Mouse (Mus musculus): ENCODE data around the gene Apba2.

The Apba2 gene

DNA sequence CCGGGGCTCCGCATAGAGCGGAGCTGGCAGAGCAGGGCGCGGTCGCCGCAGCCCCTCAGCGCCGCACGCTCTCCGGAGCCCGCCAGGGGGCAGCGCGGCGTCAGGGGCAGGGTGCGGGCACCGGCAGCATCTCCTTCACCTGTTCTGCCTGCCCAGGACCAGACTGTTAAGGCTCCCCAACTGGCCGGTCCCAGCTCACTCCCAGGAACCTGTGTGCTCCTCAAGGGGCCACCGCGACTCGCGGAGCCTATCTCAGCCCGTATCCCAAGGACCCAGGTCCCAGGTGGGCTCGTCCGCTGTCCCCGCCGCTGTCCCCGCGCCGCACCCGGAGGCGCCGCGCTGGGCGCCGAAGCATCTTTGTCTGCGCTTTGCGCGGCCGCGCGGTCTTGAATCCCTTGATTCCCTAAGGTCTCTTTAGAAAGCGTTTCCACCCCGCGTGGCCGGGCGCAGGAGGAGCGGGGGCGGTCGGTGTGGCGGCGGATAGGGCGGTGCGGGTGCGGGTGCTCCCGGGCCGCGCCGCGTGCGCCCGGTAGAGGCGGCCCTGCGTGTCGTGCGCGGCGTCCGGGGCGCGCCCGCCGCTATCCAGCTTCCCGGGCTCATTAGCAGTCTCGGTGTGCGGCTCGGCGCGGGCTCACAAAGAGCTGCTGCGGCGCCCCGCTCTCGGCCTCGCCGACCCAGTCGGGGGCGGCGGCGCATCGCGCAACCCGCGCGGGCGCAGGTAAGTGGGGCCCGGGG lies at the start of gene Apba2:
TSS of gene Apba2 (plus strand) at position 171 of the 735 bp plus-strand sequence.
- DNase-seq (ENCODE audit: low read depth, low spot score) = no peak
- no peaks in the 10 kb centered on the region for H3K27me3 ChIP-seq (ENCODE audit: control insufficient read depth, insufficient read depth, low read length, poor library complexity, severe bottlenecking)
- H3K36me3 ChIP-seq (ENCODE audit: control insufficient read depth, insufficient read depth, low read length, poor library complexity, severe bottlenecking) = no peaks in the 10 kb centered on the region

DNA sequence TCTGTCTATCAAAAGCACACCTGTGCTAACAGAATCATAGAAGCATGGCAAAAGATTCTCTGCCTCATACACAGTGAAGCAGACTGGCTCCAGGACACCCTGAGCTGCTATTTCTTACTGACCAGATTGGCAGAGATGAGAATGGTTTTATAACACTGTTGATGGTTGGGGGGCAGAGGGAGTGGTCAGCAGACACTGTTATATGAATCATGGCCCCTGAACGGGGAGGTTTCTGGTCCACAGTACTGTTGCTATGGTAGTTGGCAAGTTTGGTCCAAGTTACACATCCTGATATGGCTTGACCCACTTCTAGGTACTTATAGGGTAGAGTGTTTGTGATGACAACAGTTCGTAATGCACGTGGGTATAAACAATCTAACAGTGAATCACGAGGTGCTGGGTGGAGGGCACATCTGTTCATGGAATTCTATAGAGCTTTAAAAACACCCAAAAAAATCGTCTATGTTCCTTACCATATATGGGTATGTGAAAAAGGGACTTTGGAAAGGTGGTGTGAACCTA lies 49.6 kb upstream of the Apba2 start:
- H3K27me3 ChIP-seq (ENCODE audit: control insufficient read depth, insufficient read depth, low read length, poor library complexity, severe bottlenecking) = no peaks in the 10 kb centered on the region
- DNase-seq (ENCODE audit: low read depth, low spot score) = no peak
- no peaks in the 10 kb centered on the region for H3K36me3 ChIP-seq (ENCODE audit: control insufficient read depth, insufficient read depth, low read length, poor library complexity, severe bottlenecking)

DNA sequence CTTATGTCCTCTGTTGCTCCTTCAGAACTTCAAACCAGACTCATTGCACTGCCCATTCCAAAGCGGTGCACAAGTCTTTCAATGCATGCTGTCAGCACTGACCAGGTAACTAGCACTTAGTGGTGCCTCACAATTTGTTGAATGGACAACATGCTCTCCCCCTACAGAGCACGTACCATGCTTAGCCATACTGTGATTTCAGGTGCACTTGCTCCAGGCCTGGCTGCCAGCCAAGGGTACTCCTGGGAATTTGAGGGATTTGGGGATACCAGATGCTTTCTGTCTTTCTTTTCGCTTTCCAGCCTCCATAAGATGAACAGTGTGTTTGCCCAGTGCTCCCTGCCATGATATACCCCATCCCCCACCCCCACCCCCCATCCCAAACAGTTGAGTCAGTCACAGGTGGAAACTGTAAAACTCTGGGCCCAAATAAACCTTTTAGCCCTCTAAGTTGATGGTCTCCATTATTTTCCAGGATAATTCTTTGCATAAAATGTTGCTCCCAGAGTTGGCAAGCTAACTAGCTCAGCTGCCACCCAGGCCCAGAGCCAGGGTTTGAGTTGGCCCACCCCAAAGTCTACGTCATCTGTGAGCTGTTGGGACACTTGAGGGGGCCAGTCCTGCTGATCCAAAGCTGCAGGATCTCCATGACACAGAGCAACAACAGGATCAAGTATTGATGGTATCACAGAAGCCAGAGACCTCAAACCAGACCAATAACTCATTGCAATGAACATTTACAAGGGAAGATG lies 48.9 kb upstream of the Apba2 start:
- Histone ChIP-seq H3K36me3 (ENCODE audit: control insufficient read depth, insufficient read depth, low read length, poor library complexity, severe bottlenecking) (no peaks in the 10 kb centered on the region), H3K27me3 (ENCODE audit: control insufficient read depth, insufficient read depth, low read length, poor library complexity, severe bottlenecking) (no peaks in the 10 kb centered on the region)
- no peak for DNase-seq (ENCODE audit: low read depth, low spot score)

DNA sequence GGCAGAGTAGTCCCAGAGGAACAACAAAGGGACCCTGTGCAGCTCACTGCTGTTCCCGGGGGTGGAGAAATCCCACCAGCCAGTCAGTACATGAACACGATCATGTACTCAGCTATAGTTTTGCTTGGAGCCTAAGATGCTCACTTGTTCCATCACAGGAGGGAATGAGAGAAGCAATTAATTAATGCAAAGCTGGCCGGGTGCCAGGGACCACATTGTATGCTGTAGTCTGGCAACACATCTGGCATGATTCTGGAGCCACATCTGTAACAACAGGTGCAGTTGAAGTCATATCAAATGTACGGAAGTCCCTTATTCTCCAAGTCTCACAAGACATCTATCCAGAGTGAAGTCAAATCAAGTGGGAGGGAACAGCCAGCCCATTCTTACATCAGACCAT lies 45.3 kb upstream of the Apba2 start:
- no peaks in the 10 kb centered on the region for H3K36me3 ChIP-seq (ENCODE audit: control insufficient read depth, insufficient read depth, low read length, poor library complexity, severe bottlenecking)
- H3K27me3 ChIP-seq (ENCODE audit: control insufficient read depth, insufficient read depth, low read length, poor library complexity, severe bottlenecking) = no peaks in the 10 kb centered on the region
- DNase-seq (ENCODE audit: low read depth, low spot score) = no peak

DNA sequence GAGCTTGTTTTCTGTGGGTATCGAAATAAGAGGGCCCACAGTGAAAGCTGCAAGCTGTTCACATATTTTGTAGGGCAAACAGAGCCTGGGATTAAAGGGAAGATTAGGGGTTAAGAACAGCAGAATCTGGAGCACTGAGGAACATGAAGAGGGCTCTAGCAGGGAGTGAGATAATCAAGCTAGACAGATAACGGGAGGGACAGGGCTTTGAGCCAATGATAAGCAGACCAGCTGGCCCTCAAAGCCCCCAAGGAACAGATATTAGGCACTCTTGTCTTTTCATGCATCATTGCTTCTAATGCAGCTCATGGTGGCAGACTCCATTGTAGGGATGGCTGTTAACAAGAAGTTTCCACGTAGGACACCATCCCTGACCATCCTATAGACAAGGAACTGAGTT lies 44.8 kb upstream of the Apba2 start:
- DNase-seq (ENCODE audit: low read depth, low spot score) = no peak
- no peaks in the 10 kb centered on the region for H3K36me3 ChIP-seq (ENCODE audit: control insufficient read depth, insufficient read depth, low read length, poor library complexity, severe bottlenecking)
- no peaks in the 10 kb centered on the region for H3K27me3 ChIP-seq (ENCODE audit: control insufficient read depth, insufficient read depth, low read length, poor library complexity, severe bottlenecking)

DNA sequence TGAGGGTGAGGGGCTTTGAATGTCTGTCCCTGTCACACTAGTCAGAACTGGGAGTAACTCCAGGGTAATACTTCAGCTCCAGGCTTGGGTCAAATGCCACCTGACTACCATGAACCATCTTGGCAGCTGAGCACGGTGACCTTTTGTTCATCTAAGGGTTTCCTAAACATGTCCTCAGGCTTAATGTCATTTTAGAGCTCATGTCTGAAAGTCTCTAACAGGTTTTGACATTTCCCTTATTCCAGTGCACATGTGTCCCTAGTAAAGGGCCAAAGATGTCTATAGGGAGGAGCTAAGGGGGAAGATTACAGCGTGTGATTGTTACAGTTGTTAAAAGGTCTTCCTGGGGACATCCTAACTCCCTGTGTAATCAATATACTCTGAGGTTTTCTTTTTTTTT lies 43.7 kb upstream of the Apba2 start:
- H3K27me3 ChIP-seq (ENCODE audit: control insufficient read depth, insufficient read depth, low read length, poor library complexity, severe bottlenecking) = no peaks in the 10 kb centered on the region
- DNase-seq (ENCODE audit: low read depth, low spot score) = no peak
- no peaks in the 10 kb centered on the region for H3K36me3 ChIP-seq (ENCODE audit: control insufficient read depth, insufficient read depth, low read length, poor library complexity, severe bottlenecking)

DNA sequence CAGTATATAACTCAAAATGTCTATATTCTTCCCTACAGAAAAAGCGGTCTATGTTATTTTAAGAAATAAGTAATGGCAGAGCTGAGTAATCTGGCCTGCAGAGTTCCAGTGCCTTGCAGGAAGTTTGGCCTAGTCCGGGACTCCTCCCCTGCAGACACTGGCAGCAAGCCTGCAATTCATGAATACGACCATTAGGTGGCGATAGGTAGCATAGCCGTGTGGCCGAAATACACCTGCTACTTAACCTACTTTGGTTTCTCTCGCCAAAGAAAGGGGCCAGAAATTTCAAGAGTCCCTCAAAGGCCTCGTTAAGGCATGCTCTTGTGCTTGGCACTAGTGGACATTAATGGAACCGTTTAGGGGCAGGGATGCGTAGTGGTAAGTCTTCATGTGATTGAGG lies 4.1 kb upstream of the Apba2 start:
- Histone ChIP-seq H3K27me3 (ENCODE audit: control insufficient read depth, insufficient read depth, low read length, poor library complexity, severe bottlenecking) (no peaks in the 10 kb centered on the region), H3K36me3 (ENCODE audit: control insufficient read depth, insufficient read depth, low read length, poor library complexity, severe bottlenecking) (no peaks in the 10 kb centered on the region)
- DNase-seq (ENCODE audit: low read depth, low spot score) = no peak

DNA sequence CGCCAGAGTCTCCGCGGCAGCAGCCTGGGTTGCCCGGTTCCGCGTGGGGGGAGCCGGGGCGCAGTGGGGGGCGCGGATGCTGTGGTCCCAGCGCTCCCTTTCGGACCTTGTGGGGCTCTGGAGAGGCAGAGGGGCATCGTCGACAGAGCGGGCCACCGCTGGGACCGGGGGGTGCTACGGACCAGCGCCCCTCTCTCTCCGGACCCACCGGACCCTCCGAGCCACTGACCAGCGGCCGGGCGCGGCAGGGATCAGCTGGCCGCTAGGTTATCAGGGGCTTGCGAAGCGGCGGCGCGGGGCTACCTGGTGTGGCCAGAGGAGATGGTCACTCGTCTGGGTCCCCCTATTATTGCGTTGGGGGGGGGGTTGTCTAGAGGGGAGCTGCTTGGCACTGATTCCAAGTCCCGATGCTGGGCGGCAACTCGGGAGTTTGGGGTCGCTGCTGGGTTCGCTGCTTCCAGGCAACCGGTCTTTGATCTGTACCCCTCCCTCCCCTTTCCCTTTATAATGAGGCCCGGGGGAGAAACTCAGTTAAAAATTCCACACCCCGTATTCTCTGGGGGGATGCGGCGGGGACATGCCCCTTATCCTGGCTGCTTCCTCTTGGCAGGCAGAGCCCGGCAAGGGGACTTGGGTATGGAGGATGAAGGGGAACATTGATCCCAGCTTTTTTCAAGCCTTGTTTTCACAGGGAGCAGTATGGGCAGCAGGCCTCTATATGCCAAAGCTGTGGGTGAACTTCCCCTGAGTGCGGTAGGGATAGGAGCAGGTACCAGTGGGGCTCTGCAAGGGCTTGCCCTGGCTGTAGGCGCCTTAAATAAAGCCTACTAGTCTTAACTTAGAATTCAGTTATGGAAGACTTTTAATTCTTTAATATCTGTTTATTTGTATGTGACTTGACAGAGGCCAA lies 1.0 kb downstream of the Apba2 start:
- Histone ChIP-seq H3K27me3 (ENCODE audit: control insufficient read depth, insufficient read depth, low read length, poor library complexity, severe bottlenecking) (no peaks in the 10 kb centered on the region), H3K36me3 (ENCODE audit: control insufficient read depth, insufficient read depth, low read length, poor library complexity, severe bottlenecking) (no peaks in the 10 kb centered on the region)
- DNase-seq (ENCODE audit: low read depth, low spot score) = no peak

DNA sequence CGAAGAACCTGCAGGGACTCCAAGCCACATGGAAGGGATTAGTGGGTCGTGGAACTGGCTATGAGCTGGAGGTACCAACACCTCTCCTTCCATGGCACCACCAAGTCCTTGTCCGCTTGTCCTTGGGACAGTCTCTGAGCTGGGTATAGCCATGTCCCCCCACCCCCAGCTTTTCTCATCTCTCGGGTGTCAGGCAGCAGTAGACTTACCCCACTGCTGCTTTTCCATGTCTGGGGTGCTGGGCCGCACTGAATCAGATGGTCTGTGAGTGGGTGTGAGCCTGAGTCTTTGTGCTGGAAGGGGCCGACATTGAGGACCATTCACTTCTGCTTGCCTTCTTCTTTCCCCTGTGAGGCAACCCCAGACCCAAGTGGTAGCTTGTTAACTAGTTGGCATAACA lies 2.1 kb downstream of the Apba2 start:
- no peak for DNase-seq (ENCODE audit: low read depth, low spot score)
- Histone ChIP-seq H3K27me3 (ENCODE audit: control insufficient read depth, insufficient read depth, low read length, poor library complexity, severe bottlenecking) (no peaks in the 10 kb centered on the region), H3K36me3 (ENCODE audit: control insufficient read depth, insufficient read depth, low read length, poor library complexity, severe bottlenecking) (no peaks in the 10 kb centered on the region)

DNA sequence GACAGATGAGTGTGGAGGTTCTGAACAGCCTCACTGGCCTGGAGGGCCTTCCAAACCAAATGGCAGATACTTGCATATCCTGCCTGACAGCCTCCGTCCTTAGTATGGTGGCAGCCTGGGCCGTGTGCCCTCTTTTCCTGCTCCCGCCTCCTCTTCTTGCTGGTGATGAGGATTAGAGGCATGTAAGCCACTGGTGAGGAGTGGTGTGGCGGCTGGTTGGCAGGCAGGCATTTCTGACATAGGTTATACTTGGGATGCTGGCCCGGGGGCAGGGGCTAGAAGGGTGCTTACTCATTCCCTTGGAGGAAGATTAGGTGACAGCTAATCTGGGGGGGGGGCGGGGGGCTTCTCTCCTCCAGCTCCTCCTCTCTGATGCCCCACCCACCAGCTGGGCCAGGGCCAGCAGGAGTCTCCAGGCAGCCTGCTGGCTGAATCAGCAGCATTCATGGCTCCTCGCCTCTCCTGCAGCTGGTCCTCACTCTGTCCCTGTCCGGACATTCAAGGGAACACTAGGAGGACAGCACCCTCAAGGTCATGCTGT lies 3.3 kb downstream of the Apba2 start:
- no peak for DNase-seq (ENCODE audit: low read depth, low spot score)
- no peaks in the 10 kb centered on the region for H3K27me3 ChIP-seq (ENCODE audit: control insufficient read depth, insufficient read depth, low read length, poor library complexity, severe bottlenecking)
- no peaks in the 10 kb centered on the region for H3K36me3 ChIP-seq (ENCODE audit: control insufficient read depth, insufficient read depth, low read length, poor library complexity, severe bottlenecking)

DNA sequence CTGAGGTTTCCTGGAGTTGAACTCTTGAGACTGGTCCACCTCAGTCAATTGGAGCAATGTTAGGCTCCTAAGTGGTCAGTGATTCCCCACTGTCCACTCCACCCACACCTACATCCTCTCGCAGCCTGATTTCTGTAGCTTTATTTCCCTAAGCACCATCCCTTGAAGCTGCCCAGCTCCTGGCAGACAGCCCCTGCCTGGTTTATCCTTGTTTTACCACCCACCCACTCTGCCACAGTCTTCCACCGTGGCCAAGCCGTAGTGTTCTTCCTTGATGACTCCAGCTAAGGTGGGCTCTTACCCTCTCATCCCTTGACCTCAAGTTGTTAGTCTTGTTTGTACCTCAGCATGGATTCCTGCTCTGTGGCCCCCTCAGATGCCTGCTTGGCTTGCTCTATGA lies 4.1 kb downstream of the Apba2 start:
- DNase-seq (ENCODE audit: low read depth, low spot score) = no peak
- Histone ChIP-seq H3K27me3 (ENCODE audit: control insufficient read depth, insufficient read depth, low read length, poor library complexity, severe bottlenecking) (no peaks in the 10 kb centered on the region), H3K36me3 (ENCODE audit: control insufficient read depth, insufficient read depth, low read length, poor library complexity, severe bottlenecking) (no peaks in the 10 kb centered on the region)

DNA sequence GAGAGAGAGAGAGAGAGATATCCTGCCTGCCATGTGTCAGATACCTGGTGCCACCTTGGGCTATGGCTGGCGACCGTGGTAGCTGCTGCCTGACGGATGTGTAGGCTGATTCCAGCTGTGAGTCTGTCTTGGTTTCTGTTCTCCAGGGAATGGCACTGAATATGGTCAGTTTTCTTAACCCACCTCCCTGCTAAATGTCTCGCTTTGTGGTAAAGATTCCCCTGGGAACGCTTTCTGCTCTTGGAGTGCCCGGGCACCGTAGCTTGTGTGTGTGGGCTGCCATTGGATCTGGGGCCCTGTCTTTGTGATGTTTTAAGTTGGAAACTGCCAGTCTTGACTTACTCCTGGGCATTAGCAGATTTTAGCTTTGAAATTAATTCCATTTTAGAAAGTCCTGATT lies 7.3 kb downstream of the Apba2 start:
- no peak for DNase-seq (ENCODE audit: low read depth, low spot score)
- no peaks in the 10 kb centered on the region for H3K27me3 ChIP-seq (ENCODE audit: control insufficient read depth, insufficient read depth, low read length, poor library complexity, severe bottlenecking)
- H3K36me3 ChIP-seq (ENCODE audit: control insufficient read depth, insufficient read depth, low read length, poor library complexity, severe bottlenecking) = no peaks in the 10 kb centered on the region

DNA sequence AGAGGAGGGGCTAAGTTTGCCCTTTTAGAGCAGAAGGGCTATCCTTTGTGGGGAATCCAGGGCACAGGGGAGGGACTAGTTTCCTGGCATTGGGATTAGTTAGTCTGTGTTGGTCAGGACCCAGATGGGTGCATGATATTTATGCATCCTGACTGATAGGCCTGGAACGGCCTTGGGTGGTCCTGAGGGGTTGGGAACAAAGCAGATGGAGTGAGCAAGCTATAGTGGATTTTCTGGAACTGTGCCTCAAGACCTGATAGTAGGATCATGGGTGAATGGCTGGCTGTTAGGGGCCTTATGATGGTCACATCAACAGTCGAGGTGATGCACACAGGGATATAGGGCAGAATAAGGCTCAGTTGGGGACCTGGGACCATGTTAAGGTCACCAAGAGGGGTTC lies 8.4 kb downstream of the Apba2 start:
- Histone ChIP-seq H3K36me3 (ENCODE audit: control insufficient read depth, insufficient read depth, low read length, poor library complexity, severe bottlenecking) (no peaks in the 10 kb centered on the region), H3K27me3 (ENCODE audit: control insufficient read depth, insufficient read depth, low read length, poor library complexity, severe bottlenecking) (no peaks in the 10 kb centered on the region)
- DNase-seq (ENCODE audit: low read depth, low spot score) = no peak

DNA sequence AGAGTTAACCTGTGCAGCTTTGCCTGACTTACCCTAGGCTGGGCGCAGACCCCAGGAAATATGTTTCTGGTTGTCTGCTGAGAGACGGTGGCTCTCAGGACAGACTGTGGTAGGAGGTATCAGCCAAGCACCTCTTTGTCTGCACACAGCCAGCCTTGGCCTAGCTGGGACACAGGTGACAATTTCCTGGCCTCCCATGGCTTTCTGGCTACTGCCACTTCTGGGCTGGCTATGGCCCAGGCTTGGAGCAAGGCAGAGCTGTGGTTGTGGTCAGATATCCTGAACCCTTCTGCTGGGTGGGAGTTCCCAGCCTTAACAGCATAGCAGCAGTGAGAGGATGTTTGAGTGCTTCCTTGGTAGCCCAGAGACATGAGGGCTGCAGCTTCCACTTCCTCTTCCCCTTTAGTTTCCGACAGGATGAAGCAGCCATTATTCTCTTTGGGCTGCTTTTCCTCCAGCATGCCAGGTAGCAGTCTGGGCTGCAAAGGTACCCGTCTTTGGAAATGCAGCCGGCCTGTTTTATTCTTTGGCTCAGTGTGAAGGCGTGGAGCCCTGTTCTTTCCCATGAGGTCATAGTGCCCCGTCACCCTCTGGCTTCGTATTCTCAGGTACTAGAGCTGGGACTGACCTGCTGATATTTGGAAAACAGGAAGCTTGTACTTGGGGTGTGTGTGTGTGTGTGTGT lies 9.2 kb downstream of the Apba2 start:
- no peak for DNase-seq (ENCODE audit: low read depth, low spot score)
- no peaks in the 10 kb centered on the region for H3K27me3 ChIP-seq (ENCODE audit: control insufficient read depth, insufficient read depth, low read length, poor library complexity, severe bottlenecking)
- no peaks in the 10 kb centered on the region for H3K36me3 ChIP-seq (ENCODE audit: control insufficient read depth, insufficient read depth, low read length, poor library complexity, severe bottlenecking)
